Mouse (Mus musculus) neural tube, embryonic 14.5 days (tissue): ENCODE measurements around the gene Cacna2d4. TPM values are rescaled to one million over a fixed set of nuclear protein-coding genes. Genes with fewer than 3 reads are reported as not detected.

Experiments
- ATAC-seq: fragments of 200-750 bp; cut with Nextera tagmentation; 2 replicates; pipeline ENCODE4 v1.8.0; 2017; ENCODE audit warnings: low read depth, mild to moderate bottlenecking, moderate TSS enrichment, moderate library complexity
- H3K27ac ChIP-seq: fragments of 300-500 bp; sonication (generic); 2 replicates; pipeline ENCODE4 v1.5.1; 2014; ENCODE audit warnings: low read depth, mild to moderate bottlenecking, control low read depth, low read length, moderate library complexity, mixed read lengths
- H3K27me3 ChIP-seq: fragments of 300-500 bp; sonication (generic); 2 replicates; pipeline ENCODE4 v1.6.1; 2014; ENCODE audit warnings: low read length; ENCODE audit not compliant: control insufficient read depth, insufficient read depth
- H3K36me3 ChIP-seq: fragments of 300-500 bp; sonication (generic); 2 replicates; pipeline ENCODE4 v1.6.1; 2014; ENCODE audit warnings: low read length, mixed read lengths; ENCODE audit not compliant: control insufficient read depth, insufficient read depth
- H3K4me1 ChIP-seq: fragments of 300-500 bp; sonication (generic); 2 replicates; pipeline ENCODE4 v1.6.1; 2014; ENCODE audit warnings: low read length; ENCODE audit not compliant: control insufficient read depth, insufficient read depth
- H3K4me2 ChIP-seq: fragments of 300-500 bp; sonication (generic); 2 replicates; pipeline ENCODE4 v1.6.1; 2014; ENCODE audit warnings: mild to moderate bottlenecking, low read depth, low read length, control low read depth
- H3K4me3 ChIP-seq: fragments of 300-500 bp; sonication (generic); 2 replicates; pipeline ENCODE4 v1.5.1; 2014; ENCODE audit warnings: low read depth, low read length, control low read depth, mixed read lengths
- H3K9ac ChIP-seq: fragments of 300-500 bp; sonication (generic); replicated peaks from 2 replicates; pipeline ENCODE4 v1.6.1; 2014; ENCODE audit warnings: low read depth, mild to moderate bottlenecking, control low read depth, low read length, mixed read lengths
- H3K9me3 ChIP-seq: fragments of 300-500 bp; sonication (generic); 2 replicates; pipeline ENCODE4 v1.6.1; 2016; ENCODE audit warnings: low read length; ENCODE audit not compliant: control insufficient read depth
- WGBS: fragments of 180-500 bp; shearing (Covaris S2); extraction: QIAGEN DNeasy Blood & Tissue Kit; methylation state at CpG from one replicate; pipeline ENCODE4 v1.1.7; 2014; 5-methylcytosine and 5-hydroxymethylcytosine counted together
- polyA plus RNA-seq: library from polyadenylated mRNA; unstranded; fragments of >200 nt; fragmentation: Nextera tagmentation; extraction: Ambion mirVana; gene quantifications from 2 replicates; pipeline ENCODE4 v1.2.1, GENCODE M21; 2014

Cacna2d4 gene
- polyA plus RNA-seq, 1 experiment from 2014 or later, result 0.19 TPM

- ATAC-seq, result no peak
- Histone ChIP-seq H3K9ac (no peak overlapping the region), H3K27me3 (peaks cover 7% of the 10 kb centered on the region; the same call in 1 of the 2 replicates), H3K9me3 (no peaks in the 10 kb centered on the region), H3K36me3 (no peaks in the 10 kb centered on the region), H3K4me1 (peaks cover 15% of the 10 kb centered on the region), H3K4me2 (no peak overlapping the region), H3K27ac (no peak overlapping the region), H3K4me3 (no peak overlapping the region)
- WGBS, result 70% methylated on average over 6 of the region's 6 CpGs
Measured at GRCm38 (mm10) chr6:119325978-119326377, 89.7 kb downstream of the Cacna2d4 start.

GRCm38 (mm10) chr6:119326541-119326940, 90.2 kb downstream of the Cacna2d4 start:
- Histone ChIP-seq H3K9ac (no peak overlapping the region), H3K9me3 (no peaks in the 10 kb centered on the region), H3K4me1 (peaks cover 20% of the 10 kb centered on the region), H3K27me3 (peaks cover 7% of the 10 kb centered on the region; the same call in 1 of the 2 replicates), H3K27ac (no peak overlapping the region), H3K4me2 (no peak overlapping the region), H3K4me3 (no peak overlapping the region), H3K36me3 (no peaks in the 10 kb centered on the region)
- 43% methylated on average over 7 of the region's 7 CpGs for WGBS
- ATAC-seq, result no peak

GRCm38 (mm10) chr6:119328521-119329115, 92.3 kb downstream of the Cacna2d4 start:
- peaks cover 20% of the 10 kb centered on the region for H3K4me1 ChIP-seq

GRCm38 (mm10) chr6:119329215-119329714, 92.9 kb downstream of the Cacna2d4 start:
- H3K4me2 ChIP-seq, result peak overlapping the region; percentile 78
- peaks cover 20% of the 10 kb centered on the region for H3K4me1 ChIP-seq
- H3K27ac ChIP-seq, result peak overlapping the region; percentile 55
- 2% methylated on average over 8 of the region's 8 CpGs for WGBS
- peak overlapping the region; percentile 55; the same call in 1 of the 2 replicates for H3K9ac ChIP-seq
- no peaks in the 10 kb centered on the region for H3K36me3 ChIP-seq
- no peaks in the 10 kb centered on the region for H3K9me3 ChIP-seq
- peak overlapping the region; percentile 48 for H3K4me3 ChIP-seq
- peak; percentile 75 for ATAC-seq
- H3K27me3 ChIP-seq, result peaks cover 7% of the 10 kb centered on the region; the same call in 1 of the 2 replicates

More at GRCm38 (mm10) chr6:119328521-119329115, 92.3 kb downstream of the Cacna2d4 start:
- Histone ChIP-seq H3K9ac (0 out of 2 replicates have a peak overlapping the region, but pooled peaks have one; percentile 16), H3K27me3 (peaks cover 7% of the 10 kb centered on the region; the same call in 1 of the 2 replicates), H3K27ac (peak overlapping the region; percentile 55), H3K4me2 (peak overlapping the region; percentile 78), H3K4me3 (peak overlapping the region; percentile 48), H3K36me3 (no peaks in the 10 kb centered on the region), H3K9me3 (no peaks in the 10 kb centered on the region)
- 18% methylated on average over 11 of the region's 11 CpGs for WGBS
- peak; percentile 29 for ATAC-seq

GRCm38 (mm10) chr6:119329936-119330335, 93.6 kb downstream of the Cacna2d4 start:
- ATAC-seq, result peak; percentile 36
- Histone ChIP-seq H3K9me3 (no peaks in the 10 kb centered on the region), H3K4me3 (peak overlapping the region; percentile 48), H3K27me3 (peaks cover 7% of the 10 kb centered on the region; the same call in 1 of the 2 replicates), H3K4me1 (peaks cover 20% of the 10 kb centered on the region), H3K36me3 (no peaks in the 10 kb centered on the region), H3K27ac (peak overlapping the region; percentile 52; the same call in 1 of the 2 replicates), H3K9ac (peak overlapping the region; percentile 55), H3K4me2 (peak overlapping the region; percentile 78)
- 14% methylated on average over 6 of the region's 6 CpGs for WGBS

GRCm38 (mm10) chr6:119330506-119330905, 94.2 kb downstream of the Cacna2d4 start, which contains the start of gene Lrtm2:
TSS of gene Lrtm2 (minus strand) at chr6:119330766.
- Histone ChIP-seq H3K36me3 (no peaks in the 10 kb centered on the region), H3K9ac (peak within 1 kb of the TSS; percentile 55), H3K4me1 (peaks cover 20% of the 10 kb centered on the region), H3K27me3 (peaks cover 7% of the 10 kb centered on the region; the same call in 1 of the 2 replicates), H3K9me3 (no peaks in the 10 kb centered on the region), H3K27ac (peak within 1 kb of the TSS; percentile 52; the same call in 1 of the 2 replicates), H3K4me3 (peak within 1 kb of the TSS; percentile 48), H3K4me2 (peak within 1 kb of the TSS; percentile 78)
- ATAC-seq, result peak; percentile 33
- under 1% methylated on average over 30 of the region's 31 CpGs for whole genome bisulfite sequencing

GRCm38 (mm10) chr6:119332111-119332510, 95.8 kb downstream of the Cacna2d4 start:
- no peak overlapping the region for H3K9ac ChIP-seq
- ATAC-seq, result no peak
- H3K36me3 ChIP-seq, result no peaks in the 10 kb centered on the region
- no peak overlapping the region for H3K4me2 ChIP-seq
- 20% methylated on average over 1 of the region's 1 CpGs for WGBS
- no peak overlapping the region for H3K27ac ChIP-seq
- H3K27me3 ChIP-seq, result peaks cover 7% of the 10 kb centered on the region; the same call in 1 of the 2 replicates
- H3K4me3 ChIP-seq, result no peak overlapping the region
- H3K4me1 ChIP-seq, result peaks cover 17% of the 10 kb centered on the region
- H3K9me3 ChIP-seq, result no peaks in the 10 kb centered on the region

- H3K4me2 ChIP-seq, result no peak overlapping the region
- ATAC-seq, result no peak
- no peak overlapping the region for H3K4me3 ChIP-seq
- no peaks in the 10 kb centered on the region for H3K36me3 ChIP-seq
- peaks cover 17% of the 10 kb centered on the region for H3K4me1 ChIP-seq
- WGBS, result 9% methylated on average over 3 of the region's 3 CpGs
- no peak overlapping the region for H3K9ac ChIP-seq
- no peaks in the 10 kb centered on the region for H3K9me3 ChIP-seq
- no peak overlapping the region for H3K27ac ChIP-seq
- H3K27me3 ChIP-seq, result peaks cover 3% of the 10 kb centered on the region; the same call in 1 of the 2 replicates
Measured at GRCm38 (mm10) chr6:119333202-119333601, 96.9 kb downstream of the Cacna2d4 start.

- Histone ChIP-seq H3K4me2 (no peak overlapping the region), H3K4me1 (peaks cover 17% of the 10 kb centered on the region), H3K9ac (no peak overlapping the region), H3K4me3 (no peak overlapping the region), H3K27ac (no peak overlapping the region), H3K36me3 (no peaks in the 10 kb centered on the region), H3K27me3 (0 out of 2 replicates have a peak, but pooled peaks cover 3% of the 10 kb centered on the region), H3K9me3 (no peaks in the 10 kb centered on the region)
- ATAC-seq, result no peak
- 53% methylated on average over 3 of the region's 3 CpGs for WGBS
Measured at GRCm38 (mm10) chr6:119333831-119334230, 97.5 kb downstream of the Cacna2d4 start.
